Mouse (Mus musculus): Measurements from ENCODE around the gene Gm15293. TPM values are rescaled to one million over a fixed set of nuclear protein-coding genes. Genes with fewer than 3 reads are reported as not detected.
"Not testable (repeated sequence)": the region's sequence is repeated elsewhere in the genome, so short reads cannot be mapped to it uniquely, and the experiment has no call there.

Gm15293 gene
- polyA plus RNA-seq (2015; fragmentation: Nextera tagmentation; extraction: Ambion mirVana): not detected in 2 replicates

DNA sequence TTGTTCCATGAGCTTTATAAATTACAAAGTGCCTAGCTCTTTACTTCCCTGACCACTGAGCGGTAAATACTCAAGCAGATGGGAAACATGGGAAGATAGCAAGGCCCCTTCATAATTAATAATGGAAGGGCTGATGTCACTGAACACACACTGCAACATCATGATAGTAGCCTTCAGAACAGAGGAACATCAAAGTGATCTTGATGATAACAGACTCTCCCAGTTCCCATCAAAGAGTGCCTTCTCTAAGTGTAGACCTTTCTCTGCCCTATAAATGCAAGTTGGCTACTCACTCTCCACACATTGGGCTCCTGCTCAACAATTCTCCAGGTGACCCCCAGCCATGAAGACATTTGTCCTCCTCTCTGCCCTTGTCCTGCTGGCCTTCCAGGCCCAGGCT is at the start of gene Gm15293:
Gm15293 (plus strand) TSS at position 301 of the 400 bp plus-strand sequence.
- not testable (repeated sequence) for DNase-seq (ENCODE audit: low spot score)

DNA sequence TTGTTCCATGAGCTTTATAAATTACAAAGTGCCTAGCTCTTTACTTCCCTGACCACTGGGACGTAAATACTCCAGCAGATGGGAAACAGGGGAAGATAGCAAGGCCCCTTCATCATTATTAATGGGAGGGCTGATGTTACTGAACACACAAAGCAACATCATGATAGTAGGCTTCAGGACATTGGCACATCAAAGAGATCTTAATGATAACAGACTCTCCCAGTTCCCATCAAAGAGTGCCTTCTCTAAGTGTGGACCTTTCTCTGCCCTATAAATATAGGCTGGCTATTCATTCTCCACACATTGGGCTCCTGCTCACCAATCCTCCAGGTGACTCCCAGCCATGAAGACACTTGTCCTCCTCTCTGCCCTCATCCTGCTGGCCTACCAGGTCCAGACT is 39.4 kb upstream of the Gm15293 start, which contains the start of gene Defa22:
Defa22 (plus strand) TSS at position 301 of the 400 bp plus-strand sequence.
- DNase-seq (ENCODE audit: low spot score): not testable (repeated sequence)

DNA sequence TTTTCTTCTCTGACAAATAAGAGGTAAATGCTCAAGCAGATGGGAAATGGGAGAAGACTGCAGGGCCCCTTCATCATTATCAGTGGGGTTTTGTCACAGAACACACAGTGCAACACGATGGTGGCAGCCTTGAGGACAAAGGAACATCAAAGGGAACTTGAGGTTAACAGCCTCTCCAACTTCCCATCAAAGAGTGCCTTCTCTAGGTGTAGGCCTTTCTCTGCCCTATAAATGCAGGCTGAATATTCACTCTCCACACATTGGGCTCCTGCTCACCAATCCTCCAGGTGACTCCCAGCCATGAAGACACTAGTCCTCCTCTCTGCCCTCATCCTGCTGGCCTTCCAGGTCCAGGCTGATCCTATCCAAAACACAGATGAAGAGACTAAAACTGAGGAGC is 10.0 kb upstream of the Gm15293 start, which contains the start of gene Defa31:
Defa31 (plus strand) TSS at position 301 of the 400 bp plus-strand sequence.
- DNase-seq (ENCODE audit: low spot score): not testable (repeated sequence)

Other genes with a start within 250 kb of the Gm15293 start
- gene Defa21, start 176.0 kb upstream of the Gm15293 start, polyA plus RNA-seq (2015; fragmentation: Nextera tagmentation; extraction: Ambion mirVana): 1.2 and 1.4 TPM in 2 replicates
- not detected in 2 replicates for gene Defa23, start 146.5 kb upstream of the Gm15293 start, polyA plus RNA-seq (2015; fragmentation: Nextera tagmentation; extraction: Ambion mirVana)
- gene Defa35, start 136.5 kb upstream of the Gm15293 start, polyA plus RNA-seq (2015; fragmentation: Nextera tagmentation; extraction: Ambion mirVana): not detected in 2 replicates
- not detected in 2 replicates for gene Defa25, start 117.1 kb upstream of the Gm15293 start, polyA plus RNA-seq (2015; fragmentation: Nextera tagmentation; extraction: Ambion mirVana)
- gene Gm14851, start 105.5 kb upstream of the Gm15293 start, polyA plus RNA-seq (2015; fragmentation: Nextera tagmentation; extraction: Ambion mirVana): 0.77 TPM in 1 of 2 replicates, not detected in the other
- not detected in 2 replicates for gene Defa30, start 66.9 kb upstream of the Gm15293 start, polyA plus RNA-seq (2015; fragmentation: Nextera tagmentation; extraction: Ambion mirVana)
- gene Defa22, start 39.3 kb upstream of the Gm15293 start, polyA plus RNA-seq (2015; fragmentation: Nextera tagmentation; extraction: Ambion mirVana): not detected in 2 replicates
- 0.74 TPM in 1 of 2 replicates, not detected in the other for gene Defa31, start 9.9 kb upstream of the Gm15293 start, polyA plus RNA-seq (2015; fragmentation: Nextera tagmentation; extraction: Ambion mirVana)
- gene Gm15292, start 48.2 kb downstream of the Gm15293 start, polyA plus RNA-seq (2015; fragmentation: Nextera tagmentation; extraction: Ambion mirVana): not detected in 2 replicates
- gene Defa27, start 114.0 kb downstream of the Gm15293 start, polyA plus RNA-seq (2015; fragmentation: Nextera tagmentation; extraction: Ambion mirVana): not detected in 2 replicates
- 0.28 and 0.34 TPM in 2 replicates for gene Defa29, start 125.5 kb downstream of the Gm15293 start, polyA plus RNA-seq (2015; fragmentation: Nextera tagmentation; extraction: Ambion mirVana)
- not detected in 2 replicates for gene Defa2, start 177.0 kb downstream of the Gm15293 start, polyA plus RNA-seq (2015; fragmentation: Nextera tagmentation; extraction: Ambion mirVana)
- 1.1 TPM in 1 of 2 replicates, not detected in the other for gene Defa33, start 190.2 kb downstream of the Gm15293 start, polyA plus RNA-seq (2015; fragmentation: Nextera tagmentation; extraction: Ambion mirVana)
- not detected in 2 replicates for gene Defa36, start 225.8 kb downstream of the Gm15293 start, polyA plus RNA-seq (2015; fragmentation: Nextera tagmentation; extraction: Ambion mirVana)

Measured in thymus, postnatal 0 days (tissue).